Mouse (Mus musculus) thymus, adult 2 months (tissue): Measurements from ENCODE around the gene Klhdc9. TPM values are rescaled to one million over a fixed set of nuclear protein-coding genes. Genes with fewer than 3 reads are reported as not detected.

Source experiments
- DNase-seq: peaks from one replicate; pipeline ENCODE4 v3.0.0; 2021
- H3K27ac ChIP-seq: fragments of 200-500 bp; 2 replicates; pipeline ENCODE4 v1.5.1; 2012; ENCODE audit warnings: low read length, control low read depth; ENCODE audit not compliant: control insufficient read depth, insufficient read depth
- H3K27me3 ChIP-seq: fragments of 200-500 bp; 2 replicates; pipeline ENCODE4 v1.6.1; 2012; ENCODE audit warnings: mild to moderate bottlenecking, low read length, moderate library complexity, mixed read lengths; ENCODE audit not compliant: control insufficient read depth, insufficient read depth
- H3K36me3 ChIP-seq: fragments of 200-500 bp; 2 replicates; pipeline ENCODE4 v1.6.1; 2012; ENCODE audit warnings: mild to moderate bottlenecking, low read length, moderate library complexity; ENCODE audit not compliant: control insufficient read depth, insufficient read depth
- H3K4me1 ChIP-seq: fragments of 200-500 bp; replicated peaks from 2 replicates; pipeline ENCODE4 v1.6.1; 2012; ENCODE audit warnings: low read length; ENCODE audit not compliant: control insufficient read depth, insufficient read depth
- H3K4me3 ChIP-seq: fragments of 200-500 bp; 2 replicates; pipeline ENCODE4 v1.5.1; 2012; ENCODE audit warnings: mild to moderate bottlenecking, low read length, control low read depth, moderate library complexity; ENCODE audit not compliant: control insufficient read depth, insufficient read depth
- CTCF ChIP-seq: fragments of 200-500 bp; IDR thresholded peaks from 2 replicates; pipeline ENCODE4 v1.5.1; 2012; ENCODE audit warnings: mild to moderate bottlenecking, control low read depth, low read length, moderate library complexity, borderline replicate concordance; ENCODE audit not compliant: control insufficient read depth, poor library complexity, insufficient read depth; ENCODE audit errors: extremely low read depth
- POLR2A ChIP-seq: fragments of 200-500 bp; IDR thresholded peaks from 2 replicates; pipeline ENCODE4 v1.6.1; 2012; ENCODE audit warnings: mild to moderate bottlenecking, low read length, control low read depth, moderate library complexity; ENCODE audit not compliant: control insufficient read depth, poor library complexity, insufficient read depth; ENCODE audit errors: extremely low read depth
- WGBS: fragments of 180-500 bp; shearing (Covaris S2); methylation state at CpG from one replicate; pipeline ENCODE4 v1.1.7; 2018; 5-methylcytosine and 5-hydroxymethylcytosine counted together
- polyA plus RNA-seq: library from polyadenylated mRNA; depleted of rRNA; stranded (reverse); fragments of >200 nt; gene quantifications from 2 replicates; pipeline ENCODE4 v1.2.3, GENCODE M21; 2012

Klhdc9 gene
- polyA plus RNA-seq, 1 experiment, result 0.39 TPM

DNA sequence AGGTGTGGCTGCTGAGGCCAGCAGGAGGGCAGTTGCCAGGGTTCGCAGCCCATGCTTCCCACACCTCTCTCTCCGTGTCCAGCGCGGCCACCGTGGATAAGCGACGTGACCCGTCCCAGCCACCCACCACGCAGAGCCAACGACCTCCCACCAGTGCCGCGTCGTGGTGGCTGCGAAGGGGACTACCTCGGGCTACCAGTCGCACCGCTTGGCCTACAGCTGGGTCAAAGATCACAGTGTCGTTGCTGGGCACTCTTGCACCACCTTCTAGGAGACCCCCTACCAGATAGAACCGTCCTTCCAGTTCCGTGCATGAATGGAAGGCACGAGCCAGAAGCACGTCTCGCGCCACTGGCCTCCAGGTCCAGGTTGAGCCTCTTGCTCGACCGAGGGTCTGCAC is 345 bp downstream of the Klhdc9 start:
- Histone ChIP-seq H3K4me3 (peak overlapping the region; percentile 55), H3K27ac (no peak overlapping the region), H3K36me3 (peaks cover 8% of the 10 kb centered on the region; the same call in 1 of the 2 replicates), H3K4me1 (peaks cover 6% of the 10 kb centered on the region), H3K27me3 (no peaks in the 10 kb centered on the region)
- peak; percentile 33 for DNase-seq
- 29% methylated on average over 26 of the region's 26 CpGs for WGBS
- TF ChIP-seq POLR2A (no peak), CTCF (no peak)

DNA sequence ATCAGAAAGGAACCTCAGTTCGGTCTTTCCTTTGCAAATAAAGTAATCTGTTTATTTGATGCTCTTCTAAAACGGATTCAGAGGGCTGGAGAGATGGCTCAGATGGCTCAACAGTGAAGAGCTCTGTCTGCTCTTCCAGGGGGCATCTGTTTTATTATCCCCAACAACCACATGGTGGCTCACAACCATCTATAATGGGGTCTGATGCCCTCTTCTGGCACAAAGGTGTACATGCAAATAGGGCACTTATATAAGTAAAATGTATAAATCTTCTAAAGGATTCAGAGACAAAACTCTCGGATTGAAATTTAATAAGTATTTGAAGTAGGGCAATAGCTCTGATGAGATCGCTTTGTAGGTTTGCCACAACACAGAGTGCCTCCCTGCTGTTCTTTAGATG is 2.2 kb downstream of the Klhdc9 start:
- DNase-seq, result peak; percentile 48
- 65% methylated on average over 4 of the region's 4 CpGs for WGBS
- peaks cover 6% of the 10 kb centered on the region for H3K4me1 ChIP-seq
- H3K27me3 ChIP-seq, result no peaks in the 10 kb centered on the region
- H3K36me3 ChIP-seq, result peaks cover 8% of the 10 kb centered on the region; the same call in 1 of the 2 replicates
- H3K4me3 ChIP-seq, result no peak overlapping the region
- no peak for TF ChIP-seq CTCF
- no peak overlapping the region for H3K27ac ChIP-seq

DNA sequence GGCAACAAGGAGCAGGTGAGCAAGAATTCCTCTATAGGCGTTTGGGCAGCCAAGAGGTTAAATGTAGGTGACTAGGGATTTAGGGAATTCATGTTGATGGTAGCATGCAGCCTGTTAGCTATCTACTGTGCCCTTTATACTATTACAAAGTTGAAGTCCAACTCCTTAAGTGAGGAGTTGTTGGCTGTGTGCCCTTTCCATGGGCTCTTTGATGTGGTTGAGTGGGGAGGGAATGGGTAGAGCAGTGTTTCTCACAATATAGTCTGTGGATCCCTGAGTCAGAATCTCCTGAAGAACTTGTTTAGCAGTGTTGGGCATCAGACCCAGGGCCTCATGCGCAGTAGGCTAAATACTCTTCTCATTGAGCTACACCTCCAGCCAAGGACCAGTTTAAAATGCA is 3.8 kb downstream of the Klhdc9 start:
- DNase-seq, result no peak
- TF ChIP-seq CTCF, result no peak
- no peak for TF ChIP-seq POLR2A
- no peak overlapping the region for H3K4me3 ChIP-seq
- WGBS, result 89% methylated on average over 2 of the region's 2 CpGs
- H3K27me3 ChIP-seq, result no peaks in the 10 kb centered on the region
- H3K27ac ChIP-seq, result no peak overlapping the region
- H3K36me3 ChIP-seq, result peaks cover 8% of the 10 kb centered on the region; the same call in 1 of the 2 replicates
- peaks cover 6% of the 10 kb centered on the region for H3K4me1 ChIP-seq

- Histone ChIP-seq H3K27ac (no peak overlapping the region), H3K36me3 (peaks cover 8% of the 10 kb centered on the region; the same call in 1 of the 2 replicates), H3K27me3 (no peaks in the 10 kb centered on the region), H3K4me1 (peaks cover 6% of the 10 kb centered on the region), H3K4me3 (no peak overlapping the region)
- TF ChIP-seq CTCF (peak; percentile 61; the same call in 1 of the 2 replicates), POLR2A (no peak)
- WGBS, result 35% methylated on average over 5 of the region's 5 CpGs
- DNase-seq, result peak; percentile 53
Measured at GRCm38 (mm10) chr1:171355812-171356340, 4.7 kb downstream of the Klhdc9 start.

- Histone ChIP-seq H3K4me3 (no peak overlapping the region), H3K27me3 (no peaks in the 10 kb centered on the region), H3K36me3 (no peaks in the 10 kb centered on the region), H3K27ac (no peak overlapping the region), H3K4me1 (peaks cover 8% of the 10 kb centered on the region)
- no peak for TF ChIP-seq CTCF
- no peak for TF ChIP-seq POLR2A
- no peak for DNase-seq
- WGBS, result 91% methylated on average over 2 of the region's 2 CpGs
Measured at GRCm38 (mm10) chr1:171349210-171349609, 11.4 kb downstream of the Klhdc9 start.

DNA sequence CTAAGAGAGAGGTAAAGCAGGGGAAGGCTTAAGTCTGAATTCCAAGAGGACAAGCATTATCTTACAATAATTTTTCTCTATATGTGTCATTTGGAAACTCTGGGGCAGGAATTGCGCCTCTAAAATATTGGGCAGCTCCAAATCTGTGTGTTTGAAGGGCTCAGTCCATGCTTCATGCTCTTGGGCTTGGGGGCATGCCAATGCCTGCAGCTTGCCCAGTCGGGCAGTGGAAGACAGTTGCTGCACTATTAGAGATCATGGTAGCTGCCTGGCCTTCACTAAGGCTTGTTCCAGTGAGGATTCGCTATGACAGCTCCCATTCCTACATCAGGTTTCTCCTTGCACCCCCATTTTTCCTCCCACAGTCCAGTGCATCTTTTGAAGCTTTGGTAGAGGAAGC is 11.9 kb downstream of the Klhdc9 start:
- no peak overlapping the region for H3K4me3 ChIP-seq
- TF ChIP-seq CTCF, result no peak
- TF ChIP-seq POLR2A, result no peak
- H3K4me1 ChIP-seq, result peaks cover 12% of the 10 kb centered on the region
- H3K36me3 ChIP-seq, result no peaks in the 10 kb centered on the region
- WGBS, result 87% methylated on average over 3 of the region's 3 CpGs
- DNase-seq, result no peak
- no peak overlapping the region for H3K27ac ChIP-seq
- H3K27me3 ChIP-seq, result no peaks in the 10 kb centered on the region

- H3K4me1 ChIP-seq, result peaks cover 12% of the 10 kb centered on the region
Measured at GRCm38 (mm10) chr1:171346095-171346450, 14.5 kb downstream of the Klhdc9 start.

More at GRCm38 (mm10) chr1:171346095-171346450, 14.5 kb downstream of the Klhdc9 start:
- no peak for DNase-seq
- 2% methylated on average over 14 of the region's 14 CpGs for WGBS
- Histone ChIP-seq H3K27me3 (no peaks in the 10 kb centered on the region), H3K27ac (no peak overlapping the region; the same call in 1 of the 2 replicates), H3K4me3 (peak overlapping the region; percentile 87), H3K36me3 (peaks cover 16% of the 10 kb centered on the region)
- TF ChIP-seq POLR2A (no peak), CTCF (no peak)
